ENCODE assay signal across 8 mouse cellular contexts in genomic region chr1:132416943-132417290, GRCm38 (mm10). TPM values are rescaled to one million over a fixed set of nuclear protein-coding genes. Genes with fewer than 3 reads are reported as not detected.
A peak's percentile ranks its signal among the peaks of the same experiment; 100 is the strongest.
DNase-seq lines count a peak whose midpoint lies in the region; ATAC-seq lines count a peak whose summit lies in the region.

No protein-coding gene starts in this region.

- no peaks in the 10 kb centered on the region for H3K27me3 ChIP-seq in kidney, embryonic 14.5 days (ENCODE audit: control insufficient read depth, insufficient read depth, low read length)
- H3K27me3 ChIP-seq in hindbrain, embryonic 14.5 days (ENCODE audit: control insufficient read depth, insufficient read depth, low read length): no peaks in the 10 kb centered on the region
- no peaks in the 10 kb centered on the region for H3K27me3 ChIP-seq in midbrain, embryonic 12.5 days

- DNase-seq in kidney, postnatal 10 days: no peak
- no peak for DNase-seq in hindbrain, embryonic 14.5 days (ENCODE audit: low spot score)
- DNase-seq in adrenal gland, postnatal 10 days: no peak
- DNase-seq in thymus, adult 18-20 months: no peak
- DNase-seq in retina, embryonic 14.5 days (ENCODE audit: low spot score): no peak

- H3K9me3 ChIP-seq in kidney, embryonic 14.5 days (ENCODE audit: control insufficient read depth, low read length): no peaks in the 10 kb centered on the region
- no peaks in the 10 kb centered on the region for H3K9me3 ChIP-seq in hindbrain, embryonic 14.5 days (ENCODE audit: control insufficient read depth, low read length)
- H3K9me3 ChIP-seq in midbrain, embryonic 12.5 days: no peaks in the 10 kb centered on the region

- no peaks in the 10 kb centered on the region for H3K36me3 ChIP-seq in kidney, embryonic 14.5 days (ENCODE audit: control insufficient read depth, insufficient read depth, low read length)
- H3K36me3 ChIP-seq in hindbrain, embryonic 14.5 days (replicated peaks; ENCODE audit: control insufficient read depth, insufficient read depth): no peaks in the 10 kb centered on the region
- H3K36me3 ChIP-seq in midbrain, embryonic 12.5 days: no peaks in the 10 kb centered on the region

- peak overlapping the region; percentile 79 for H3K4me3 ChIP-seq in kidney, embryonic 14.5 days (ENCODE audit: low read length)
- H3K4me3 ChIP-seq in brown adipose tissue, adult 24 weeks (ENCODE audit: insufficient read depth, low read depth, low read length): peak overlapping the region; percentile 75
- peak overlapping the region; percentile 77 for H3K4me3 ChIP-seq in hindbrain, embryonic 14.5 days (replicated peaks; ENCODE audit: low read length)
- peak overlapping the region; percentile 58 for H3K4me3 ChIP-seq in midbrain, embryonic 12.5 days

- peak overlapping the region; percentile 84 for H3K9ac ChIP-seq in kidney, embryonic 14.5 days (ENCODE audit: low read depth, low read length)
- H3K9ac ChIP-seq in hindbrain, embryonic 14.5 days: peak overlapping the region; percentile 86
- H3K9ac ChIP-seq in midbrain, embryonic 12.5 days (replicated peaks): peak overlapping the region; percentile 70

- no peak for ATAC-seq in kidney, embryonic 14.5 days (ENCODE audit: low FRiP score, low TSS enrichment)
- ATAC-seq in hindbrain, embryonic 14.5 days (ENCODE audit: low FRiP score): no peak
- ATAC-seq in midbrain, embryonic 12.5 days (ENCODE audit: low FRiP score, low read depth): no peak

- peak overlapping the region; percentile 93; the same call in 1 of the 2 replicates for H3K27ac ChIP-seq in kidney, embryonic 14.5 days (ENCODE audit: low read depth, low read length)
- H3K27ac ChIP-seq in brown adipose tissue, adult 24 weeks (replicated peaks; ENCODE audit: low read depth, low read length): peak overlapping the region; percentile 46
- peak overlapping the region; percentile 89 for H3K27ac ChIP-seq in hindbrain, embryonic 14.5 days
- H3K27ac ChIP-seq in midbrain, embryonic 12.5 days (replicated peaks): peak overlapping the region; percentile 92

- WGBS in kidney, embryonic 14.5 days: 19% methylated on average over 6 of the region's 6 CpGs
- WGBS in hindbrain, embryonic 14.5 days: 23% methylated on average over 6 of the region's 6 CpGs
- WGBS in midbrain, embryonic 12.5 days: 16% methylated on average over 6 of the region's 6 CpGs

- 0 out of 2 replicates have a peak, but pooled peaks cover 16% of the 10 kb centered on the region for H3K4me1 ChIP-seq in kidney, embryonic 14.5 days (ENCODE audit: control insufficient read depth, insufficient read depth, low read length)
- peaks cover 3% of the 10 kb centered on the region; the same call in 1 of the 2 replicates for H3K4me1 ChIP-seq in brown adipose tissue, adult 24 weeks (ENCODE audit: control insufficient read depth, insufficient read depth, insufficient read length, low read length)
- peaks cover 25% of the 10 kb centered on the region for H3K4me1 ChIP-seq in hindbrain, embryonic 14.5 days (replicated peaks; ENCODE audit: control insufficient read depth, insufficient read depth, low read length)
- peaks cover 14% of the 10 kb centered on the region for H3K4me1 ChIP-seq in midbrain, embryonic 12.5 days

- peak overlapping the region; percentile 57 for H3K4me2 ChIP-seq in kidney, embryonic 14.5 days (replicated peaks; ENCODE audit: low read depth, low read length)
- H3K4me2 ChIP-seq in hindbrain, embryonic 14.5 days (replicated peaks): peak overlapping the region; percentile 80
- peak overlapping the region; percentile 66 for H3K4me2 ChIP-seq in midbrain, embryonic 12.5 days (replicated peaks)

RNA-seq across cellular contexts. Expression of gene Dstyk, which starts 0.4 kb away (rescaled TPM):
- 14.9 and 22.1 TPM in 2 replicates for polyA plus RNA-seq in kidney, embryonic 14.5 days (2014; fragmentation: Nextera tagmentation; extraction: Ambion mirVana)
- polyA plus RNA-seq in brown adipose tissue, adult 24 weeks (2012; ENCODE audit: insufficient read depth, insufficient read length, missing spikeins): 5.3 and 7.7 TPM in 2 replicates
- 10.0 and 10.4 TPM in 2 replicates for polyA plus RNA-seq in hindbrain, embryonic 14.5 days (2014; fragmentation: Nextera tagmentation; extraction: Ambion mirVana)
- polyA plus RNA-seq in midbrain, embryonic 12.5 days (2016; fragmentation: Nextera tagmentation; extraction: Ambion mirVana): 17.6 and 17.9 TPM in 2 replicates
- total RNA-seq in adrenal gland, postnatal 10 days (2021): 10 to 100 TPM; 18.6 to 25.2 TPM

RNA-seq across cellular contexts. Expression of gene Tmcc2, which starts 25.8 kb away (rescaled TPM):
- polyA plus RNA-seq in kidney, embryonic 14.5 days (2014; fragmentation: Nextera tagmentation; extraction: Ambion mirVana): 5.5 and 6.2 TPM in 2 replicates
- 2.1 and 2.5 TPM in 2 replicates for polyA plus RNA-seq in brown adipose tissue, adult 24 weeks (2012; ENCODE audit: insufficient read depth, insufficient read length, missing spikeins)
- 31.0 and 33.9 TPM in 2 replicates for polyA plus RNA-seq in hindbrain, embryonic 14.5 days (2014; fragmentation: Nextera tagmentation; extraction: Ambion mirVana)
- polyA plus RNA-seq in midbrain, embryonic 12.5 days (2016; fragmentation: Nextera tagmentation; extraction: Ambion mirVana): 35.4 and 36.8 TPM in 2 replicates
- total RNA-seq in adrenal gland, postnatal 10 days (2021): 10 to 100 TPM; 15.2 to 30.9 TPM
